Mouse (Mus musculus): ENCODE results near the gene Ppm1g.

DNA sequence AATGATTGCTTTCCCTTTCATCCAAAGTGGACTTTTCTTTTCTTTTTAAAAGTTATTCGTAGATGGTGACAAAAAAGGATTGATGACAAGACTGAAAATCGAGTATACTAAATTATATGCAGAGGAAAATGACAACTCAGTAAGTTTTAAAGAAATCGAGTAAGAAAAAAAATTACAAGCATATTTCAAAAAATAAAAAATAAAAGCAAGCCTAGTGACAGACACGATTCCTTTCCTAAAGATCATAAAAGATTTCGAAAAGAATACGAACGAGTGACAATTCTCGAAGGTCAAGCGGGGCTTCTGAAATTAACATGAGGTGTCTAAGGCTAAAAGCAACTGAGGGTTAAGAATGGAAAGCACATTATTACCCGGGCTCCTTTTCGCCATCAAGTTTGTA, 1.0 kb downstream of the Ppm1g start:
- no peak for TF ChIP-seq CTCF (conservative IDR thresholded peaks at IDR 0.05; ENCODE audit: low read length)
- TF ChIP-seq NANOG (IDR thresholded peaks at IDR 0.05; ENCODE audit: borderline replicate concordance, low read length): no peak
